8 mouse cellular contexts compared by ENCODE assay signal in genomic region chrX:71601052-71601611, GRCm38 (mm10). TPM values are rescaled to one million over a fixed set of nuclear protein-coding genes. Genes with fewer than 3 reads are reported as not detected.
DNase-seq lines count a peak whose midpoint lies in the region; ATAC-seq and TF ChIP-seq lines count a peak whose summit lies in the region.

No protein-coding gene starts in this region.

- H3K36me3 ChIP-seq in ES-E14 (ENCODE audit: control insufficient read depth, insufficient read depth, low read length, poor library complexity, severe bottlenecking), result no peaks in the 10 kb centered on the region
- no peaks in the 10 kb centered on the region for H3K36me3 ChIP-seq in embryonic facial prominence, embryonic 15.5 days
- H3K36me3 ChIP-seq in heart, embryonic 16.5 days (ENCODE audit: control insufficient read depth, insufficient read depth), result no peaks in the 10 kb centered on the region
- no peaks in the 10 kb centered on the region for H3K36me3 ChIP-seq in liver, postnatal 0 days (replicated peaks; ENCODE audit: insufficient read depth, low read length)
- H3K36me3 ChIP-seq in neural tube, embryonic 14.5 days (ENCODE audit: control insufficient read depth, insufficient read depth, low read length), result no peaks in the 10 kb centered on the region

- no peak for TF ChIP-seq EP300 in liver, postnatal 0 days (IDR thresholded peaks at IDR 0.05; ENCODE audit: low read depth)

- in situ Hi-C loops in ES-E14 (cut with MboI; ENCODE audit: low sequenced_read_pairs in 2 of 2, unreplicated experiment in 2 of 2), result loop anchor here in 1 of 2 experiments (25.0 kb wide), 1 partner anchor 164 kb away; no protein-coding TSS in a partner anchor

- no peak overlapping the region for H3K27ac ChIP-seq in ES-E14 (ENCODE audit: insufficient read depth, low read depth, low read length, poor library complexity, severe bottlenecking)
- no peak overlapping the region for H3K27ac ChIP-seq in embryonic facial prominence, embryonic 15.5 days (replicated peaks)
- no peak overlapping the region for H3K27ac ChIP-seq in heart, embryonic 16.5 days (ENCODE audit: low read length)
- no peak overlapping the region for H3K27ac ChIP-seq in liver, postnatal 0 days (ENCODE audit: low read depth)
- no peak overlapping the region; the same call in 1 of the 2 replicates for H3K27ac ChIP-seq in neural tube, embryonic 14.5 days (ENCODE audit: low read depth, low read length)

- no peak for DNase-seq in ES-E14 (ENCODE audit: low read depth, low spot score)
- peak; percentile 8 for DNase-seq in brain, embryonic 18.5 days (ENCODE audit: low read depth, low spot score)
- DNase-seq in kidney, postnatal 14 days, result peak; percentile 80
- DNase-seq in liver, postnatal 0 days, result peak; percentile 72
- peak; percentile 64 for DNase-seq in thymus, postnatal 14 days

- no peaks in the 10 kb centered on the region for H3K9me3 ChIP-seq in ES-E14 (ENCODE audit: control insufficient read depth, insufficient read depth, low read depth, low read length)
- no peaks in the 10 kb centered on the region for H3K9me3 ChIP-seq in embryonic facial prominence, embryonic 15.5 days (replicated peaks)
- H3K9me3 ChIP-seq in heart, embryonic 16.5 days (replicated peaks; ENCODE audit: control insufficient read depth, low read length), result no peaks in the 10 kb centered on the region
- no peaks in the 10 kb centered on the region for H3K9me3 ChIP-seq in liver, postnatal 0 days (ENCODE audit: low read length)
- H3K9me3 ChIP-seq in neural tube, embryonic 14.5 days (ENCODE audit: control insufficient read depth, low read length), result no peaks in the 10 kb centered on the region

- WGBS in embryonic facial prominence, embryonic 15.5 days, result 21% methylated on average over 12 of the region's 25 CpGs
- 16% methylated on average over 25 of the region's 25 CpGs for WGBS in heart, embryonic 16.5 days
- 21% methylated on average over 16 of the region's 25 CpGs for WGBS in liver, postnatal 0 days (ENCODE audit: insufficient replicate concordance)
- 16% methylated on average over 18 of the region's 25 CpGs for WGBS in neural tube, embryonic 14.5 days

- H3K9ac ChIP-seq in ES-E14 (ENCODE audit: insufficient read depth, low read depth, low read length, poor library complexity, severe bottlenecking), result no peak overlapping the region
- H3K9ac ChIP-seq in embryonic facial prominence, embryonic 15.5 days, result no peak overlapping the region
- 0 out of 2 replicates have a peak overlapping the region, but pooled peaks have one; percentile 30 for H3K9ac ChIP-seq in heart, embryonic 16.5 days (ENCODE audit: low read length)
- no peak overlapping the region for H3K9ac ChIP-seq in liver, postnatal 0 days (replicated peaks)
- no peak overlapping the region for H3K9ac ChIP-seq in neural tube, embryonic 14.5 days (replicated peaks; ENCODE audit: low read depth, low read length)

- H3K4me1 ChIP-seq in ES-E14 (ENCODE audit: control insufficient read depth in 2 of 2, insufficient read depth in 2 of 2, low read length in 2 of 2, poor library complexity in 1 of 2), result no peaks in the 10 kb centered on the region; a peak in 1 of 4 replicates
- H3K4me1 ChIP-seq in embryonic facial prominence, embryonic 15.5 days, result no peaks in the 10 kb centered on the region
- no peaks in the 10 kb centered on the region for H3K4me1 ChIP-seq in heart, embryonic 16.5 days (ENCODE audit: control insufficient read depth, insufficient read depth, low read length)
- no peaks in the 10 kb centered on the region for H3K4me1 ChIP-seq in liver, postnatal 0 days (ENCODE audit: insufficient read depth)
- no peaks in the 10 kb centered on the region for H3K4me1 ChIP-seq in neural tube, embryonic 14.5 days (ENCODE audit: control insufficient read depth, insufficient read depth, low read length)

- peak overlapping the region; percentile 47 for H3K4me2 ChIP-seq in embryonic facial prominence, embryonic 15.5 days (replicated peaks)
- H3K4me2 ChIP-seq in heart, embryonic 16.5 days (ENCODE audit: low read depth, low read length), result peak overlapping the region; percentile 63
- H3K4me2 ChIP-seq in liver, postnatal 0 days (ENCODE audit: low read depth, low read length), result peak overlapping the region; percentile 70
- peak overlapping the region; percentile 46 for H3K4me2 ChIP-seq in neural tube, embryonic 14.5 days (ENCODE audit: low read depth, low read length)

- H3K27me3 ChIP-seq in embryonic facial prominence, embryonic 15.5 days, result peaks cover 6% of the 10 kb centered on the region; the same call in 1 of the 2 replicates
- peaks cover 5% of the 10 kb centered on the region for H3K27me3 ChIP-seq in heart, embryonic 16.5 days (ENCODE audit: control insufficient read depth, insufficient read depth, low read length)
- no peaks in the 10 kb centered on the region; the same call in 1 of the 2 replicates for H3K27me3 ChIP-seq in liver, postnatal 0 days (ENCODE audit: insufficient read depth, low read length)
- H3K27me3 ChIP-seq in neural tube, embryonic 14.5 days (ENCODE audit: control insufficient read depth, insufficient read depth, low read length), result no peaks in the 10 kb centered on the region

- H3K4me3 ChIP-seq in ES-E14 (ENCODE audit: insufficient read depth in 1 of 2, low read depth in 1 of 2, low read length in 2 of 2, poor library complexity in 1 of 2, severe bottlenecking in 1 of 2), result peak overlapping the region; percentile 33 to 46; a peak in 3 of 4 replicates
- peak overlapping the region; percentile 29 for H3K4me3 ChIP-seq in embryonic facial prominence, embryonic 15.5 days (replicated peaks)
- H3K4me3 ChIP-seq in heart, embryonic 16.5 days (ENCODE audit: low read length), result peak overlapping the region; percentile 38
- peak overlapping the region; percentile 33; the same call in 1 of the 2 replicates for H3K4me3 ChIP-seq in liver, postnatal 0 days (ENCODE audit: low read depth, low read length)
- H3K4me3 ChIP-seq in neural tube, embryonic 14.5 days (ENCODE audit: low read depth, low read length), result peak overlapping the region; percentile 22; the same call in 1 of the 2 replicates

- no peak for ATAC-seq in embryonic facial prominence, embryonic 15.5 days (ENCODE audit: insufficient number of reproducible peaks, low FRiP score, low TSS enrichment, low read depth)
- no peak for ATAC-seq in heart, embryonic 16.5 days (replicated peaks; ENCODE audit: extremely low read depth, insufficient read depth, low FRiP score)
- ATAC-seq in liver, postnatal 0 days, result peak; percentile 55; the same call in 1 of the 2 replicates
- peak; percentile 92 for ATAC-seq in neural tube, embryonic 14.5 days (ENCODE audit: low read depth)

- peak; percentile 71 for TF ChIP-seq CTCF in liver, postnatal 0 days (IDR thresholded peaks at IDR 0.05; ENCODE audit: low read depth)

TF ChIP-seq in ES-E14, 5 proteins besides CTCF, POLR2A, EP300 and RAD21:
- TF ChIP-seq HCFC1 (IDR thresholded peaks at IDR 0.05; ENCODE audit: borderline replicate concordance, insufficient read depth, low read length) (no peak), ZC3H11A (IDR thresholded peaks at IDR 0.05; ENCODE audit: borderline replicate concordance, low read depth, low read length) (no peak), CHD2 (IDR thresholded peaks at IDR 0.05; ENCODE audit: low read depth, low read length) (no peak), ZNF384 (IDR thresholded peaks at IDR 0.05; ENCODE audit: low read depth, low read length) (no peak), MAFK (IDR thresholded peaks at IDR 0.05; ENCODE audit: insufficient read depth, low read depth, low read length) (no peak)

RNA-seq across cellular contexts. Expression of gene Hmgb3, which starts 45.4 kb away (rescaled TPM):
- total RNA-seq in ES-E14 (2012; rRNA removed), result 16.9 and 24.1 TPM in 2 replicates
- polyA plus RNA-seq in embryonic facial prominence, embryonic 15.5 days (2015; fragmentation: Nextera tagmentation; extraction: Ambion mirVana), result 196 and 201 TPM in 2 replicates
- polyA plus RNA-seq in heart, embryonic 16.5 days (2015; fragmentation: Nextera tagmentation; extraction: Ambion mirVana), result 152 and 160 TPM in 2 replicates
- polyA plus RNA-seq in liver, postnatal 0 days (2015; fragmentation: Nextera tagmentation; extraction: Ambion mirVana), result 80.3 and 91.7 TPM in 2 replicates
- polyA plus RNA-seq in neural tube, embryonic 14.5 days (2014; fragmentation: Nextera tagmentation; extraction: Ambion mirVana), result 378 and 434 TPM in 2 replicates

Comparison
In these comparisons a context has a peak if more than half of its experiments do, and no peak if none do; other contexts are left out.
1. ATAC-seq: peak in liver, postnatal 0 days (single experiment) and neural tube, embryonic 14.5 days (single experiment); none in embryonic facial prominence, embryonic 15.5 days (single experiment) and heart, embryonic 16.5 days (single experiment).
2. Peak in every context shown above with its lines, with median percentiles within 50 percentile points of each other: H3K4me3 ChIP-seq and H3K4me2 ChIP-seq.